Mouse (Mus musculus) lung, embryonic 14.5 days (tissue): Measurements from ENCODE around the gene Fam171b. TPM values are rescaled to one million over a fixed set of nuclear protein-coding genes. Genes with fewer than 3 reads are reported as not detected.

ENCODE experiments used
- ATAC-seq: fragments of 200-750 bp; cut with Nextera tagmentation; 2 replicates; pipeline ENCODE4 v1.8.0; 2017; ENCODE audit warnings: mild to moderate bottlenecking, moderate TSS enrichment, moderate library complexity; ENCODE audit not compliant: insufficient read depth
- DNase-seq: peaks from one replicate; pipeline ENCODE4 v3.0.0-alpha.2; 2015
- H3K27ac ChIP-seq: fragments of 300-500 bp; sonication (generic); 2 replicates; pipeline ENCODE4 v1.5.1; 2014; ENCODE audit warnings: low read depth, mild to moderate bottlenecking, moderate library complexity
- H3K27me3 ChIP-seq: fragments of 300-500 bp; sonication (generic); 2 replicates; pipeline ENCODE4 v1.6.1; 2014; ENCODE audit warnings: low read length, control low read depth; ENCODE audit not compliant: insufficient read depth
- H3K36me3 ChIP-seq: fragments of 300-500 bp; sonication (generic); 2 replicates; pipeline ENCODE4 v1.6.1; 2014; ENCODE audit warnings: control low read depth; ENCODE audit not compliant: insufficient read depth
- H3K4me1 ChIP-seq: fragments of 300-500 bp; sonication (generic); 2 replicates; pipeline ENCODE4 v1.6.1; 2014; ENCODE audit warnings: antibody characterized with exemption, control low read depth; ENCODE audit not compliant: insufficient read depth
- H3K4me2 ChIP-seq: fragments of 300-500 bp; sonication (generic); 2 replicates; pipeline ENCODE4 v1.6.1; 2014; ENCODE audit warnings: mild to moderate bottlenecking
- H3K4me3 ChIP-seq: fragments of 300-500 bp; sonication (generic); 2 replicates; pipeline ENCODE4 v1.5.1; 2014; ENCODE audit warnings: low read depth, low read length
- H3K9ac ChIP-seq: fragments of 300-500 bp; sonication (generic); 2 replicates; pipeline ENCODE4 v1.6.1; 2014
- H3K9me3 ChIP-seq: fragments of 300-500 bp; sonication (generic); 2 replicates; pipeline ENCODE4 v1.6.1; 2016; ENCODE audit warnings: low read depth, low read length, control low read depth
- CTCF ChIP-seq: IDR thresholded peaks from 2 replicates; pipeline ENCODE4 v1.5.1; 2016; ENCODE audit warnings: antibody characterized with exemption, low read depth
- WGBS: fragments of 180-500 bp; shearing (Covaris S2); extraction: QIAGEN DNeasy Blood & Tissue Kit; methylation state at CpG from one replicate; pipeline ENCODE4 v1.1.7; 2014; 5-methylcytosine and 5-hydroxymethylcytosine counted together
- polyA plus RNA-seq: library from polyadenylated mRNA; unstranded; fragments of >200 nt; fragmentation: Nextera tagmentation; extraction: Ambion mirVana; gene quantifications from 2 replicates; pipeline ENCODE4 v1.2.1, GENCODE M21; 2014

Gene Fam171b
- polyA plus RNA-seq, 1 experiment from 2014 or later: 2.2 TPM

DNA sequence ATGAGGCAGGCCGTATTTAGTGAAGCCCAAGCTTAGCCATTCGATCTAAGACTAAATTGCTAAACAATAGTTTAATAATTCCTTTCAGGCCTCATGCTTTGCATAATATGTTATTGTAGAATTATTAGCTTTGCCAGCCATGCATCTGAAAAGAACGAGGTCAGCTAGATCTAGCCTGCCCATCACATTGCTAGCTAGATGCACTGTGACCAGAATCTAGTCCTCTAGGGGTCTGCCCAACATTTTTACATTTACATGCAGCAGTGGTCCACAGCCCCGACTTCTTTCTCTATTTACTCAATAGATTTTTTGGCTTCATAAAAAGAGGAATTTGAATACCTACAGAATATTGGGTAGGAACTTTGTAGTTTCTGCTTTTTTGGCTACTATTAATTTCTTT lies 20.3 kb upstream of the Fam171b start:
- Histone ChIP-seq H3K36me3 (peaks cover 69% of the 10 kb centered on the region), H3K4me1 (no peaks in the 10 kb centered on the region)
- WGBS: 85% methylated on average over 4 of the region's 4 CpGs

GRCm38 (mm10) chr2:83795766-83796165 lies 16.7 kb upstream of the Fam171b start:
- Histone ChIP-seq H3K4me3 (no peak overlapping the region), H3K27me3 (no peaks in the 10 kb centered on the region), H3K9me3 (no peaks in the 10 kb centered on the region), H3K27ac (no peak overlapping the region), H3K9ac (no peak overlapping the region), H3K4me1 (no peaks in the 10 kb centered on the region), H3K36me3 (peaks cover 79% of the 10 kb centered on the region), H3K4me2 (no peak overlapping the region)
- TF ChIP-seq CTCF: no peak
- DNase-seq (no peak), ATAC-seq (no peak)
- 79% methylated on average over 4 of the region's 4 CpGs for WGBS

More for the DNA sequence above, 20.3 kb upstream of the Fam171b start:
- no peak for TF ChIP-seq CTCF
- Histone ChIP-seq H3K27me3 (no peaks in the 10 kb centered on the region), H3K4me2 (no peak overlapping the region), H3K27ac (no peak overlapping the region), H3K9ac (no peak overlapping the region), H3K9me3 (no peaks in the 10 kb centered on the region), H3K4me3 (no peak overlapping the region)
- DNase-seq: no peak
- ATAC-seq: no peak

- no peak for TF ChIP-seq CTCF
- Histone ChIP-seq H3K4me3 (no peak overlapping the region), H3K4me1 (no peaks in the 10 kb centered on the region), H3K9ac (no peak overlapping the region), H3K27ac (no peak overlapping the region), H3K9me3 (no peaks in the 10 kb centered on the region), H3K36me3 (peaks cover 84% of the 10 kb centered on the region), H3K4me2 (no peak overlapping the region), H3K27me3 (no peaks in the 10 kb centered on the region)
- DNase-seq (no peak), ATAC-seq (no peak)
- WGBS: 62% methylated on average over 9 of the region's 9 CpGs
These were observed 14.4 kb upstream of the Fam171b start for GRCm38 (mm10) chr2:83797902-83798497.

DNA sequence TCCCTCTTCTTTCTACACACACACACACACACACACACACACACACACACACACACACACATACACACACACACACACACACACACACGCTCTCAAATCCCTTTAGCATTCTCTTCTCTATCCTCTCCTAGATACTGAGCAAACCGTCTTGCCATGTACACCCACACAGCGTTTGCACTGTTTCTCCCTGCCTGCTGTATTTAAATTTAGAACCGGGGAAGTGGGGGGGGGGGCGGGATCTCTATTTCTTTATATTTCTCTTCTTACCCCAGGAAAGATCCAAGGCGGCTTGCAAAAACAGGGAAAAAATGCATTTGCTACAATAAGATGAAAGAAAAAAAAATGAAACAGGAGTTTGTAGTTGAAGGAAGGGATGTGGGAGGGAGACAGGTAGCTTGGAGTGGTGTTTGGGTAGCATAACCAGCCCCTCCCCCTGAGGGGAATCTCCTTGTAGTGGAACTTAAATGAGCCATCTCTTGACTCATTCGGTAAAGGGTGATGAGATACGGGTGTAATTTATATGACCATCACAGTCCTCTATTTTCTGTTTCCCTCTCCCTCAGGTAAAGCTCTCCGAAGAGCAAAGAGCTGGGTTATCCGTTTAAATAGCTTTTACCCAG lies 947 bp downstream of the Fam171b start:
- WGBS: 14% methylated on average over 10 of the region's 10 CpGs

DNA sequence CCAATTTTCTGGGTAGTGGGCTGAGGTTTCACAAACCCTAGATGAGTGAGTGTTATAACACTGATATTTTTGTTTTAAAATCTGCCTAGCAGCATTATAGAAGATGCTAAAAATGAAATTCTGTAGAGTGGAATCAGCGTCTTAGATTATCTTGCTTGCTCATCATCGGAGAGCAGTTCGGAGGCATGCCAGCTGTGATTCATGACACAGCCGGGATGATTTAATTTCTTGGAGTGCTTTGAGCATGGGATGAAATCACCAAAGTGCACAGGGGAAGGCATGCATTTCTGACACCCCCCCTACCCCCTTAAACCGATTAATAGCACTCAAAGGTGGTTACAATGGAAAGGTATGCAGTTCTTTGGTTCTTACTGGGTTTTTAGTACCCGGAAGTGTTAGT lies 1.6 kb downstream of the Fam171b start:
- no peak for TF ChIP-seq CTCF
- no peaks in the 10 kb centered on the region for H3K4me1 ChIP-seq
- ATAC-seq (no peak), DNase-seq (no peak)
- no peak overlapping the region for H3K4me3 ChIP-seq
- no peaks in the 10 kb centered on the region for H3K9me3 ChIP-seq
- peaks cover 17% of the 10 kb centered on the region for H3K27me3 ChIP-seq
- no peak overlapping the region for H3K27ac ChIP-seq
- no peak overlapping the region for H3K9ac ChIP-seq
- H3K4me2 ChIP-seq: no peak overlapping the region
- H3K36me3 ChIP-seq: no peaks in the 10 kb centered on the region
- WGBS: 40% methylated on average over 6 of the region's 6 CpGs

More for the DNA sequence above, 947 bp downstream of the Fam171b start:
- Histone ChIP-seq H3K9me3 (no peaks in the 10 kb centered on the region), H3K36me3 (no peaks in the 10 kb centered on the region), H3K4me3 (peak overlapping the region; percentile 62), H3K4me1 (no peaks in the 10 kb centered on the region), H3K9ac (no peak overlapping the region; the same call in 1 of the 2 replicates), H3K4me2 (peak overlapping the region; percentile 94), H3K27ac (no peak overlapping the region), H3K27me3 (peaks cover 17% of the 10 kb centered on the region)
- no peak for TF ChIP-seq CTCF
- ATAC-seq: no peak
- no peak for DNase-seq

- Histone ChIP-seq H3K4me1 (no peaks in the 10 kb centered on the region), H3K27ac (no peak overlapping the region), H3K36me3 (no peaks in the 10 kb centered on the region), H3K9me3 (no peaks in the 10 kb centered on the region), H3K4me3 (no peak overlapping the region), H3K27me3 (peaks cover 17% of the 10 kb centered on the region), H3K4me2 (no peak overlapping the region), H3K9ac (no peak overlapping the region)
- 68% methylated on average over 6 of the region's 6 CpGs for WGBS
- TF ChIP-seq CTCF: no peak
- DNase-seq (no peak), ATAC-seq (no peak)
These were observed 3.7 kb downstream of the Fam171b start for GRCm38 (mm10) chr2:83816147-83816546.

DNA sequence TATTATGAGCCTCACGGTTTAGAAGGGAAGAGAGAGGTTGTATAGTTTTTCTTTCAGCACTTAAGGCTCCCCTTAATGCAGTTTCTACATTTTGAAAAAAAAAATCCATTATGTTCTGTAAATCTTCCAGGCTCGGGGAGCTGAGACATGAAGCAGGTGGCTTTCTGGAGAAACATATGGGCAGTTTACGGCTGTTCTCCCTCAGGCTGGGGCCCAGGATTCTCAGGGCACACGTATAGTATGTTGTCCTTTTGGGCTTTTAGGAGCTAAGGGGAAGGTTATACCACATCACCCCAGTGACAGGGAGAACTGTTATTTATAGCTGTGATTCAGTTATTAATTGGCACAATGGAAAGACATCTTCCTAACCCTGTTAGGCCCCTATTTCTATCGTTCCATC lies 12.7 kb downstream of the Fam171b start:
- ATAC-seq (no peak), DNase-seq (no peak)
- no peaks in the 10 kb centered on the region for H3K4me1 ChIP-seq
- no peaks in the 10 kb centered on the region for H3K9me3 ChIP-seq
- H3K4me3 ChIP-seq: no peak overlapping the region
- 52% methylated on average over 5 of the region's 5 CpGs for WGBS
- no peak for TF ChIP-seq CTCF
- no peak overlapping the region for H3K27ac ChIP-seq
- H3K36me3 ChIP-seq: no peaks in the 10 kb centered on the region
- no peak overlapping the region for H3K9ac ChIP-seq
- no peaks in the 10 kb centered on the region for H3K27me3 ChIP-seq
- H3K4me2 ChIP-seq: no peak overlapping the region
